Mouse (Mus musculus): Measurements from ENCODE around the gene Tapbp.
A peak's percentile ranks its signal among the peaks of the same experiment; 100 is the strongest.

GRCm38 (mm10) chr17:33897114-33897794, 18.4 kb upstream of the Tapbp start:
- TF ChIP-seq CTCF (IDR thresholded peaks at IDR 0.05; ENCODE audit: extremely low read depth, insufficient read depth, low read length) = peak; percentile 49
- no peak for TF ChIP-seq POLR2A (IDR thresholded peaks at IDR 0.05; ENCODE audit: extremely low read depth, insufficient read depth, low read length)

Measured in cortical plate, adult 2 months (tissue).